Mouse (Mus musculus) neural tube, embryonic 15.5 days (tissue): ENCODE results near the gene Rab8b. TPM values are rescaled to one million over a fixed set of nuclear protein-coding genes. Genes with fewer than 3 reads are reported as not detected.

Experiments
- ATAC-seq: fragments of 200-750 bp; cut with Nextera tagmentation; 2 replicates; pipeline ENCODE4 v1.8.0; 2017; ENCODE audit warnings: mild to moderate bottlenecking, moderate TSS enrichment, moderate library complexity; ENCODE audit not compliant: low FRiP score
- H3K27ac ChIP-seq: fragments of 300-500 bp; sonication (generic); replicated peaks from 2 replicates; pipeline ENCODE4 v1.5.1; 2015; ENCODE audit warnings: mild to moderate bottlenecking, inconsistent platforms
- H3K27me3 ChIP-seq: fragments of 300-500 bp; sonication (generic); replicated peaks from 2 replicates; pipeline ENCODE4 v1.6.1; 2015; ENCODE audit warnings: inconsistent platforms
- H3K36me3 ChIP-seq: fragments of 300-500 bp; sonication (generic); 2 replicates; pipeline ENCODE4 v1.6.1; 2015; ENCODE audit warnings: inconsistent platforms
- H3K4me1 ChIP-seq: fragments of 300-500 bp; sonication (generic); 2 replicates; pipeline ENCODE4 v1.6.1; 2015; ENCODE audit warnings: inconsistent platforms
- H3K4me2 ChIP-seq: fragments of 300-500 bp; sonication (generic); 2 replicates; pipeline ENCODE4 v1.6.1; 2015; ENCODE audit warnings: inconsistent platforms, mild to moderate bottlenecking, moderate library complexity
- H3K4me3 ChIP-seq: fragments of 300-500 bp; sonication (generic); replicated peaks from 2 replicates; pipeline ENCODE4 v1.5.1; 2015; ENCODE audit warnings: mild to moderate bottlenecking, inconsistent platforms
- H3K9ac ChIP-seq: fragments of 300-500 bp; sonication (generic); replicated peaks from 2 replicates; pipeline ENCODE4 v1.6.1; 2015; ENCODE audit warnings: mild to moderate bottlenecking, inconsistent platforms
- H3K9me3 ChIP-seq: fragments of 300-500 bp; sonication (generic); replicated peaks from 2 replicates; pipeline ENCODE4 v1.6.1; 2016; ENCODE audit warnings: inconsistent platforms
- WGBS: fragments of 180-500 bp; shearing (Covaris S2); methylation state at CpG from one replicate; pipeline ENCODE4 v1.1.7; 2015; ENCODE audit warnings: mixed read lengths; 5-methylcytosine and 5-hydroxymethylcytosine counted together
- polyA plus RNA-seq: library from polyadenylated mRNA; unstranded; fragments of >200 nt; fragmentation: Nextera tagmentation; extraction: Ambion mirVana; gene quantifications from 2 replicates; pipeline ENCODE4 v1.2.1, GENCODE M21; 2015

The Rab8b gene
- polyA plus RNA-seq, 1 experiment from 2014 or later, result 30.8 TPM

DNA sequence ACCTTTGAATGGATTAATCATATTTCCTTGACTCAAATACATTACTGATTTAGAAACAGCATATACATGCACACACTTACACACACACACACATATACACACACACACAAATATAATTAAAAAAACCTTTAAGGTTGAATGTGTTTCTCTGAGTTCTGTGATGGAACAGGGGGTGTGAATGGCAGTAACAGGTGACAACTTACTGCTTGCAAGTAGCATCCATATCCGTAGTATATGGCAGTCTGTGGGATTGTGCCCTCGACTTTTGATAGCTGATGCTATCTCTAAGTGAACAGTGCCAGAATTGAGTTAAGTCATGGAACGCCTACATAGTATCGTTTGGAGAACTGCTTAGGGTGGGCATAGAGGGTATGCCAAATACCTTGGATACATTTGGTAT lies 57.3 kb downstream of the Rab8b start:
- 95% methylated on average over 4 of the region's 4 CpGs for WGBS
- Histone ChIP-seq H3K36me3 (peaks cover 13% of the 10 kb centered on the region), H3K4me1 (peaks cover 13% of the 10 kb centered on the region), H3K27me3 (no peaks in the 10 kb centered on the region), H3K4me3 (no peak overlapping the region), H3K9me3 (no peaks in the 10 kb centered on the region), H3K9ac (no peak overlapping the region), H3K27ac (no peak overlapping the region), H3K4me2 (no peak overlapping the region)
- no peak for ATAC-seq

DNA sequence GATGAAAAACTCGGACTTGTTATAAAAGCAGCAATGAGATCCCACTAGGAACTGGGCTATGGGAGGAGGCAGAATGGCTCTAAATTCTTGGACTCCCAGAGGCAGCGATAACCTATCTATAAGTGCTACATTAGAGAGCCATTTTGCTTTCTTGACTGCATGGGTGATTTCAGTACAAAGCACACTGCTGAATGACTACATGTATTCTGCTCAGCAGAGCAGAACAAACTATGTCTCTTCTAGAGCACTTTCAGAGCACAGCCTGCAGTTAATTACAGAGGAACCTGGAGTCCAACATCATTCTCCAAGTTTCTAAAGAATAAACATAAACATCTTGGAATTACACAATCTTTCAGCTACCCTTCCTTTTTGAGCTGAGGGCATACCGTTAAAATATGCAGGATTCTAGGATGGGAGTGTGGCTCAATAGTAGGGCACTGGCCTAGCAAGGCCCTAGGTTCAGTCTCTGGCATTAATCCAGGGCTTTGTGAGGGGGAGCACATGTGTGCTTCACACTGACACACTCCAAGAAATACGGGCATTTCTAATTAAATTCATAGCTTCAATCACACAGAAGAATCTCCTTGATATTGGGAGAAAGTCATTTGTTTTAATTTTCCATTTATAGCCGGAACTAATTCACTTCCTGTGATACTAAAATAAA lies 58.3 kb downstream of the Rab8b start:
- no peaks in the 10 kb centered on the region for H3K27me3 ChIP-seq
- ATAC-seq, result no peak
- 37% methylated on average over 5 of the region's 5 CpGs for WGBS

DNA sequence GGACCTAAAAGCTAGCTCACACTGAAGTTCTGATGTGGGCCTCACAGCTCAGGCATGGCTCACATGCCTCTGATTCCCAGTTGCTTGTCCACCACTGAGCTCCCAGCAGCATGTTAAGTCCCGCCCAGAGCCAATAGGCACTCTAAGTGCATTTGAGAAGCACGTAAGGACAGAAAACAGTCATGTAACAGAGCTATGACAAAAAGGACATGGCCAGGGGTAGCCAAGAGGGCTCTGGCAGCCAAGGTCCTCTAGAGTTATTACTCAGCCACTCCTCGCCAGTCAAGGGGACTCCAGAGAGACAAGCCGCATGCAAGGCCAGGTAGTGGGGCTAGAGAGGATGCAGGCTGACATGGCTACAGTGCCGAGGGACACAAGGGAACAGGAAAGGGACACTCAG lies 60.0 kb downstream of the Rab8b start:
- ATAC-seq, result no peak
- Histone ChIP-seq H3K27ac (no peak overlapping the region), H3K36me3 (peaks cover 13% of the 10 kb centered on the region), H3K9ac (no peak overlapping the region), H3K4me3 (no peak overlapping the region), H3K4me1 (peaks cover 8% of the 10 kb centered on the region), H3K27me3 (no peaks in the 10 kb centered on the region), H3K4me2 (no peak overlapping the region), H3K9me3 (no peaks in the 10 kb centered on the region)
- 91% methylated on average over 5 of the region's 5 CpGs for WGBS

More for the DNA sequence above, 58.3 kb downstream of the Rab8b start:
- H3K9me3 ChIP-seq, result no peaks in the 10 kb centered on the region
- H3K36me3 ChIP-seq, result peaks cover 13% of the 10 kb centered on the region
- H3K27ac ChIP-seq, result no peak overlapping the region
- no peak overlapping the region for H3K9ac ChIP-seq
- no peak overlapping the region for H3K4me3 ChIP-seq
- peaks cover 13% of the 10 kb centered on the region for H3K4me1 ChIP-seq
- no peak overlapping the region for H3K4me2 ChIP-seq

DNA sequence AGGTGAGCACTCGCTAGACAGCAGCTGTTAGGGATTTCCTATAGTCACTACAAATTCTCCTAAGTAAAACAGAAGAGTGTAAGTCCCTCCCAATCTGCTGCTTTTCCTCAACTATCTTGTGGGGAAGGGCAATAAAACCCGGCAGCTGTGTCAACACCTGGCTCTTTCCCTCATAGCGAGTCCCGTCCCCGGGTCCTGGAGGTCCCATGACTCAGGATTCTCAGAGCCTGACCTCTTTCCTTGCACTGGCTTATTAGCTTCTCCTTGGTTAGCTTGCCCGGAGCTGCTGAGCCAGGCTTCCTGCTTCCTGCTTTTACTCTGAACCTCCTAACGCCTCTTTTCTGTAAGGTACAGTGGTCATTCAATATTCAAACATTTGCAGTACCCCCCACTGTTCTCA lies 63.6 kb downstream of the Rab8b start:
- 53% methylated on average over 7 of the region's 7 CpGs for WGBS

GRCm38 (mm10) chr9:66852592-66852991 lies 66.9 kb downstream of the Rab8b start:
- no peaks in the 10 kb centered on the region for H3K4me1 ChIP-seq
- H3K9me3 ChIP-seq, result no peaks in the 10 kb centered on the region
- 26% methylated on average over 6 of the region's 6 CpGs for WGBS
- no peak for ATAC-seq
- H3K27me3 ChIP-seq, result no peaks in the 10 kb centered on the region
- H3K36me3 ChIP-seq, result peaks cover 9% of the 10 kb centered on the region
- H3K27ac ChIP-seq, result no peak overlapping the region
- H3K4me3 ChIP-seq, result no peak overlapping the region
- no peak overlapping the region for H3K9ac ChIP-seq
- no peak overlapping the region for H3K4me2 ChIP-seq

More for the DNA sequence above, 63.6 kb downstream of the Rab8b start:
- H3K4me2 ChIP-seq, result no peak overlapping the region
- no peaks in the 10 kb centered on the region for H3K9me3 ChIP-seq
- H3K4me3 ChIP-seq, result no peak overlapping the region
- no peak for ATAC-seq
- no peaks in the 10 kb centered on the region for H3K27me3 ChIP-seq
- peaks cover 2% of the 10 kb centered on the region for H3K4me1 ChIP-seq
- peaks cover 16% of the 10 kb centered on the region for H3K36me3 ChIP-seq
- no peak overlapping the region for H3K27ac ChIP-seq
- no peak overlapping the region for H3K9ac ChIP-seq

GRCm38 (mm10) chr9:66850966-66851365 lies 68.5 kb downstream of the Rab8b start:
- Histone ChIP-seq H3K4me1 (no peaks in the 10 kb centered on the region), H3K4me2 (no peak overlapping the region), H3K9me3 (no peaks in the 10 kb centered on the region), H3K27ac (no peak overlapping the region), H3K4me3 (no peak overlapping the region), H3K36me3 (peaks cover 18% of the 10 kb centered on the region), H3K9ac (no peak overlapping the region), H3K27me3 (no peaks in the 10 kb centered on the region)
- no peak for ATAC-seq
- WGBS, result 78% methylated on average over 5 of the region's 5 CpGs

- Histone ChIP-seq H3K9ac (no peak overlapping the region), H3K9me3 (no peaks in the 10 kb centered on the region), H3K36me3 (peaks cover 26% of the 10 kb centered on the region), H3K4me3 (no peak overlapping the region), H3K27ac (no peak overlapping the region), H3K27me3 (no peaks in the 10 kb centered on the region), H3K4me1 (no peaks in the 10 kb centered on the region), H3K4me2 (no peak overlapping the region)
- no peak for ATAC-seq
- 98% methylated on average over 5 of the region's 5 CpGs for WGBS
Observed at GRCm38 (mm10) chr9:66846822-66847221, 72.7 kb downstream of the Rab8b start.

DNA sequence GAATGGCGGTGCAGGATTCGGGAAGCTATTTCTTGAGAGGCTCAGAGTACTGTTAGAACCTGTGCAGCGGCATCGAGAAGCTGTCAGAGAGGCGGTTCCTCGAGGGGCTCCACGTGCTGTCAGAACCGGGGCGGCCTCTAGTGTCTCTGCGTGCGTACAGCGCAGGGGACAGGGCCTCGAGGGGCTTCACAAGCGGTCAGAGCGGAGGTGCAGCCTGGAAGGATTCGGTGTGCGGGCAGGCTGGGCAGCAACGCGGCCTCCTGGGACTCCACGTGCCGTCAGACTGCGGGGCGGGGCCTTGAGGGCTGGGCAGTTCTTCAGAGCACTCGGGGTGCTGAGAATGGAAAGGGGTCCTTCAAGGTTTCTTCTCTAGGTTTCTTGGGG lies 84.4 kb downstream of the Rab8b start:
- no peaks in the 10 kb centered on the region for H3K9me3 ChIP-seq
- H3K27me3 ChIP-seq, result peaks cover 3% of the 10 kb centered on the region; the same call in 1 of the 2 replicates
- H3K4me3 ChIP-seq, result peak overlapping the region; percentile 66
- H3K4me2 ChIP-seq, result peak overlapping the region; percentile 98
- H3K9ac ChIP-seq, result peak overlapping the region; percentile 51
- no peaks in the 10 kb centered on the region for H3K36me3 ChIP-seq
- peaks cover 15% of the 10 kb centered on the region for H3K4me1 ChIP-seq
- WGBS, result under 1% methylated on average over 24 of the region's 24 CpGs
- H3K27ac ChIP-seq, result peak overlapping the region; percentile 66
- ATAC-seq, result peak; percentile 83

DNA sequence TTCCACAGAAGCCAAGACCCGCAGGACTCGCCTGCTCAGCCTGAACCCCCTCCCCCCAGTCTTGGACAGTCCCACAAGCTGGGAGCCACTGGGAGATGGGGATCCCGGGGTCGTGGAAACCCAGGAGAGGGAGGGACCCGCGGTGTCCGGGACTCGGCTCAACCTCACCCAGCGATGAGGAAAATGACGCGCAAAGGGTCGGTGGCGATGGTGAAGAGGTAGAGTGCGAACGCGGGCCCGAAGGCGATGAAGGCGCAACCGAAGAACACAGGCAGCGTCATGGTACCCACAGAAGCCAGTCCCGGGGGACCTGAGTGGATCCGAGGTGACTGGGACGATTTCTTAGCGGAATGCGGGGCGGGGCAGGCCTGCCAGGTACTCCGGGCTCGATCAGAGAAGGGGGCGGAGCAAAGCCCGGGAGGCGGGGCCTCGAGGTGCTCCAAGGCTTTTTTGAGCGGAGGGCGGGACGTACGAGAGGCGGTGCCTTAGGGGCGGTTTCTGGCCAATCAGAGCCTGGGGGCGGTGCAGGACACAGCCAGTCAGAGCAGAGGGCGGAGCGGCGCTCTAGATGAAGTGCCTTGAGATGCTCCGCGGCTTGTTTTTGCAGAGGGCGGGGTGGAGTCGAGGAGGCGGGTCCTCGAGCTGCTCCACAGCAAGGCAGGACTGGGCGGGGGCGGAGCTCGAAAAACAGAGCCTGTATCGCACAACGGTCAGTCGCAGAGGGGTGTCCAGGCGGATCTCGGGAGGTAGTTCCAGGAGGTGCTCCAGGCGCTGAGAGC lies 85.0 kb downstream of the Rab8b start, which contains the start of gene Aph1c:
Gene Aph1c, minus strand, starts transcription at position 409 of the 779 bp plus-strand sequence.
- ATAC-seq, result peak; percentile 99
- H3K27me3 ChIP-seq, result peaks cover 3% of the 10 kb centered on the region; the same call in 1 of the 2 replicates
- peak within 1 kb of the TSS; percentile 66 for H3K4me3 ChIP-seq
- H3K4me1 ChIP-seq, result peaks cover 15% of the 10 kb centered on the region
- H3K9ac ChIP-seq, result peak within 1 kb of the TSS; percentile 61
- no peaks in the 10 kb centered on the region for H3K36me3 ChIP-seq
- H3K4me2 ChIP-seq, result peak within 1 kb of the TSS; percentile 98
- H3K9me3 ChIP-seq, result no peaks in the 10 kb centered on the region
- WGBS, result under 1% methylated on average over 58 of the region's 58 CpGs
- H3K27ac ChIP-seq, result peak within 1 kb of the TSS; percentile 67

DNA sequence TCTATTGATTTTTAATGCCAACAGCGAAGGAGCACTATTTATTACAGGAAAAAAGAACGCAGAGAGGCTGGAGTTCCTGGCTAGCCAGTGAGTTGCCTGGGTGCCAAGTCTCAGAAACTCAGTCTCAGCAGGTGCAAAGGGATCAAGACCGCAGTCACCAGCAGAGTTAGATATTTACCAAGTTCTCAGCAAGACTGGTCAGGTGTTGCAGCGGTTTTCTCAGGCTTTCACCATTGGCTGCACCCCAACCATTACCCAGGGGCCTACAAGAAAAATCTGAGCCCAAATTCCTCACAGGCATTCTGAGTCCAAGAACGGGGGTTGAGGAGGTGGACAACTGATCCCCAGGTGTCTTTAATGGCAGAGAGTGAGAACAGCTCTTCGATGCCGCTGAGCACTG lies 85.6 kb downstream of the Rab8b start:
- Histone ChIP-seq H3K27me3 (peaks cover 3% of the 10 kb centered on the region; the same call in 1 of the 2 replicates), H3K4me3 (peak overlapping the region; percentile 66), H3K4me2 (peak overlapping the region; percentile 98), H3K27ac (no peak overlapping the region), H3K9ac (no peak overlapping the region), H3K9me3 (no peaks in the 10 kb centered on the region), H3K36me3 (no peaks in the 10 kb centered on the region), H3K4me1 (peaks cover 15% of the 10 kb centered on the region)
- ATAC-seq, result no peak
- whole genome bisulfite sequencing, result 18% methylated on average over 7 of the region's 7 CpGs

DNA sequence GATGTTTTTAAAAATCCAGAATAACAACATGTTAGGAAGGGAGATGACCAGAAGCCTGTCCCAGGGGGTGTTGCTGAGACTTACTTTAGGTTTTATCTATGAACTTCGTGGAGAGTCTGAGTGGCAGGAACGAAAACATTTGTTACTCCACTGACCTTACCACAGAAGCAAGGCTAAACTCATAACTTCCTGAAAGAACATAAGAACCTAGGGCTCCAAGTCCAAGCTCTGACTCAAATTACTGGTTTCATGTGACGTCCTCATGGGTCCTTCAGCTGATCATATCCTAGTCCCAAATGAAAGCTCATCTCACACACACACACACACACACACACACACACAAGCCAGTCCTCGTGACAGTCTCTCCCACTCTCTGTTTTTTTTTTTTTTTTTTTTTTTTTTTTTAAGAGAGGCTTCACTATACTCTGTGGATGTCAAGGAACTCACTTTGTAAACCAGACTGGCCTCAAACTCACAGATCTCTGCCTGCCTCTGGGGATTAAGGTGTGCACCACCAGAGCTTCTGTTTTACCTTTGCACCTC lies 87.0 kb downstream of the Rab8b start:
- WGBS, result 72% methylated on average over 4 of the region's 4 CpGs
- Histone ChIP-seq H3K9ac (no peak overlapping the region), H3K27me3 (peaks cover 3% of the 10 kb centered on the region; the same call in 1 of the 2 replicates), H3K4me1 (peaks cover 15% of the 10 kb centered on the region), H3K4me3 (no peak overlapping the region), H3K9me3 (no peaks in the 10 kb centered on the region), H3K4me2 (no peak overlapping the region), H3K36me3 (no peaks in the 10 kb centered on the region), H3K27ac (no peak overlapping the region)
- ATAC-seq, result no peak

DNA sequence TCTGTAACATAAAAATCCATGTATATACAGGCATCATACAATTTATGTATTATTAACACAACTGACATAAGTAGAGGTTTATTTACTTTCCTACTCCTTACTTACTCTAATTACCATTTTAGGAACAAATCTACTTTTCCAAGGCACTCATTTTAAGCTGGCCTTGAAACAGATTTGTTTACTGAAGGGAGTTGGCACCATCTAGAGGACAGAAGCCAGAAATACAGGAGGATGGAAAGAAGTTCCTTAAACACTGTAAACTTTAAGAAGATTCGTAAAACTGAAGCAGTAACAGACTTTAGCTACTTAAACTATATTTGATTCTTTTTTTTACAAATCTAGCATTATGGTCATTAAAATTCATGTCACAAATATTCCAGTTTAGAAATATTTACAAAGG lies 93.5 kb downstream of the Rab8b start:
- Histone ChIP-seq H3K4me2 (no peak overlapping the region), H3K36me3 (no peaks in the 10 kb centered on the region), H3K9ac (no peak overlapping the region), H3K4me1 (no peaks in the 10 kb centered on the region), H3K4me3 (no peak overlapping the region), H3K27ac (no peak overlapping the region), H3K9me3 (no peaks in the 10 kb centered on the region), H3K27me3 (no peaks in the 10 kb centered on the region)
- WGBS, result 45% methylated on average over 1 of the region's 1 CpGs
- no peak for ATAC-seq
